Comparison of ENCODE assay signal across 18 mouse cellular contexts in genomic region chr3:82271965-82272364, GRCm38 (mm10).
A peak's percentile ranks its signal among the peaks of the same experiment; 100 is the strongest.
DNase-seq lines count a peak whose midpoint lies in the region; ATAC-seq lines count a peak whose summit lies in the region.
"Had no signal": no experiment of that assay in that cellular context is flagged by ENCODE, and none has a peak within 500 bp of the region (broad histone marks: within the 10 kb centered on the region; RNA-seq: fewer than 3 reads in every experiment).

No protein-coding gene starts in this region.

- no peak for DNase-seq in frontal cortex, postnatal 14 days (ENCODE audit: low spot score in 2 of 2)
- peak; percentile 51 for DNase-seq in brain, adult 2 months (ENCODE audit: low read depth, low spot score)
- no peak for DNase-seq in lung, postnatal 10 days
- DNase-seq: adrenal gland, adult 2 months; adrenal gland, adult 8-10 months; adrenal gland, postnatal 10 days; adrenal gland, postnatal 14 days; adrenal gland, postnatal 25 days; adrenal gland, postnatal 36 days; B cell, adult 2 months; cerebellum, adult 11 months; cerebellum, adult 11-12 months; cerebellum, adult 18-20 months; cerebellum, adult 2 months had no signal

- ATAC-seq in frontal cortex, adult (ENCODE audit: low TSS enrichment), result peak; percentile 71
- ATAC-seq: activated CD4-positive, CD25-positive, alpha-beta regulatory T cell, adult 4 months; CD4-positive, CD25-positive, alpha-beta regulatory T cell, adult 4 months; Patski had no signal
